Mouse (Mus musculus) urinary bladder, adult 2 months (tissue): Measurements from ENCODE around the gene Dnah2. TPM values are rescaled to one million over a fixed set of nuclear protein-coding genes. Genes with fewer than 3 reads are reported as not detected.

ENCODE experiments used
- DNase-seq: peaks from one replicate; pipeline ENCODE4 v3.0.0; 2022; ENCODE audit warnings: low spot score
- polyA plus RNA-seq: library from polyadenylated mRNA; depleted of rRNA; stranded (reverse); fragments of >200 nt; gene quantifications from 2 replicates; pipeline ENCODE4 v1.2.3, GENCODE M21; 2012

Dnah2 gene
- polyA plus RNA-seq, 1 experiment = 0.19 TPM

- DNase-seq = no peak
These were observed 77.4 kb downstream of the Dnah2 start for GRCm38 (mm10) chr11:69471491-69471890.

DNA sequence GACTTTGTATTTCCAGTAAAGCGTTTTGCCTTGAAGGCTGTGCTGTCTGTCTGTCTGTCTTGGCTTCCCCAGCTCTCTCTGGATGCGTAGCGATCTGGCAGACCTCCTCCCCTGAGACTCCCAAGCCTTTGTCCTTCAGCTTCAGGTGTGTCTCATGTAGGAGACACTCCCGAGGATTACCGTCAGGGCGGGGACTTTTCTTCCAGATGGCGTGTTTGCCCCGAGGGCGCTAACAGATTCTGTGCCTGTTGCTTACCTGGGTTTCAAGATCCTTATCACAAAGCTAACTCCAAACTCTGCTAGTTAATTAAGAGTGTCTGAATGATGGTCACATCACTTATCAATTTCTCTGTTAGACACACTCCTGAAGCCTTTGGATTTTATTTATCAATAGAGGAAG, 79.6 kb downstream of the Dnah2 start:
- DNase-seq = no peak

DNA sequence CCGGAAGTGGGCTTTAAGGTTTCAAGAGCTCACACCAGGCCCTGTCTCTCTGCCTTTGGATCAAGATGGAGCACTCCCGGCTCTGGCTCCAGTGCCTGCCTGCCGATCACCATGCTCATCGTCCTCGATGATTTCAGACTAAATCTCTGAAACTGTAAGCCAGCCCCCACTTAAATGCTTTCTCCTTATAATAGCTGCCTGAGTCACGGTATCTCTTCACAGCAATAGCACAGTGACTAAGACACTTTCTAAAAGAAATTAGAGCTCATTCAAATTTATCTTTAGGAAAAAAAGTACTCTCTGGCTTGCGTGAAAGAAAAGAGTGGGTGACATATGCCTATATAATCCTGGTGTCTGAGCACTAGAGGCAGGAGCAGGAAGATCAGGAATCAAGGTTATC, 84.9 kb downstream of the Dnah2 start:
- DNase-seq = no peak

GRCm38 (mm10) chr11:69461568-69461967, 87.3 kb downstream of the Dnah2 start:
- no peak for DNase-seq

DNA sequence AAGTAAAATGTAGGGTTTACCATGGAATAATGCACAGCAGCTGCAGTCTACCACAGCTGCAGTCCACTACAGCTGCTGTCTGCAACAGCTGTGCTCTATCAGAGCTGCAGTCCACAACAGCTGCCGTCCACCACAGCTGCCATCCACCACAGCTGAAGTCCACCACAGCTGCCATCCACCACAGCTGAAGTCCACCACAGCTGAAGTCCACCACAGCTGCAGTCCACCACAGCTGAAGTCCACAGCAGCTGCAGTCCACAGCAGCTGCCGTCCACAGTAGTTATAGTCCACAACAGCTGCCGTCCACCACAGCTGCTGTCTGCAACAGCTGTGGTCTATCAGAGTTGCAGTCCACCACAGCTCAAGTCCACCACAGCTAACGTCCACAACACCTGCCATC, 89.0 kb downstream of the Dnah2 start:
- no peak for DNase-seq

- no peak for DNase-seq
These were observed 91.8 kb downstream of the Dnah2 start for GRCm38 (mm10) chr11:69457006-69457579.

GRCm38 (mm10) chr11:69452114-69452867, 96.6 kb downstream of the Dnah2 start:
- no peak for DNase-seq

GRCm38 (mm10) chr11:69447299-69447698, 101.6 kb downstream of the Dnah2 start:
- DNase-seq = no peak

- DNase-seq = no peak
These were observed 105.6 kb downstream of the Dnah2 start for GRCm38 (mm10) chr11:69443328-69443727.

DNA sequence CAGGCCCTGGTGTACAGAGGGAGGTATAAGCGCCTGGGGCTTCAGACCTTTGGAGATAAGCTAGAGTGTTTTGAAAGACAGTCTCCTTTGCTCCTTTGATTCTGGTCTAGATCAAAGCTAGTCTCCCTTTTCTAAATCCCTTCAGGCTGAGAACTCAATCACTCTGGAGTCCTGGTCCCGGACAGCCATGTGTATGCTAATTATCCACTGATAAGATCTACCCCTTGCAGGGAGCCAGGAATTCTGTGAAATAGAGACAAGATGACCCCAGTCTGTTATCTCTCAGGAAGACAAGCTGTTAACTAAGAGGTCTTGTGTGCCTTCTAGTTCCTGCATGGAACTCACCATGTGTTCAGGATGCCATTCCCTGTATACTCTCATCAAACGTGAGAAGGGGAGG, 111.6 kb downstream of the Dnah2 start:
- DNase-seq = no peak

- DNase-seq = no peak
These were observed 115.7 kb downstream of the Dnah2 start for GRCm38 (mm10) chr11:69433189-69433588.

DNA sequence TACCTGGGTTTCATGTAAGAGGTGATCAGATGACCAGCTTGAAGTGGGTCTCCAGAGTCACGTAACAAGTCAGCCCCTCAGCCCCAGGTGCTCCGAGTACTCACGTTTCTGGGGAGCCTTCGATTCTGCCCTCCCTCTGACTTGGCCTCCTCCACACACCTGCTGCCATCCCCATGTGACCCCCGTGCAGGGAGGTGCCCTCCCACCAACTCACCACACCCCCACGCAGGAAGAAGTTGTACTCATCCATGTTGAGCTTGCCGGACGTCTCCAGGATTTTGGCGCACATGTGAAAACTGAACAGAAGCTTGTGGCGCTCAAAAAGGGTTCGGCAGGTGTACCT, 116.3 kb downstream of the Dnah2 start:
- DNase-seq = no peak

DNA sequence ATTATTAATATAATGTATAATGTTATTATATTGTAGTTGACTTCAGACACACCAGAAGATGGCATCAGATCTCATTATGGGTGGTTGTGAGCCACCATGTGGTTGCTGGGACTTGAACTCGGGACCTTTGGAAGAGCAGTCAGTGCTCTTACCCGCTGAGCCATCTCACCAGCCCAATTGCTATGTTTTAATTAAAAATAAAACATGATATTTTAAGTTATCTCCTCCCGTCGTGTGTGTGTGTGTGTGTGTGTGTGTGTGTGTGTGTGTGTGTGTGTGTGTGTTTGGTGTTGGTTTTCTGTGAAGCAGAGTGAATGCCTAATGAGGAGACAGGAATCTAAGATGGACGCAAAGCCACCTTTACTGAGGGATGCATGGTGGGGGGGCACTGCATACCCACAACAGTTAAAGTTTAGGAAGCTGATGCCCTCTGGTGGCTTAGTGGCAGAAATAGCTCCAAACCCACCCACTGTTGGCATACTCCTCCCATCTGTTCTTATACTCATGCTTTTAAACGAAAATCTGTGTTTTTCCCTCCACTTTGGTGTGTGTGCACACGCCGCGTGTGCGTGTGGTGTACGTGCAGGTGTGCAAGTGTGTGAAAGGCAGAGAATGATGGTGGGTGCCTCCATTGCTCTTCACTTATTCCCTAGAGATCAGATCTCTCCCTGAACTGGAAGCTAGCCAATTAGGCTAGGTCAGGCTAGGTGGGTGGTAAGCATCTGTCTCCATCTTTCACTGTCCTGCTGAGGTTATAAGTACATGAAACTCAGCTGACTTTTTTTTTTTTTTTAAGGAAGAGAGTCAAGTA, 116.9 kb downstream of the Dnah2 start:
- DNase-seq = no peak

DNA sequence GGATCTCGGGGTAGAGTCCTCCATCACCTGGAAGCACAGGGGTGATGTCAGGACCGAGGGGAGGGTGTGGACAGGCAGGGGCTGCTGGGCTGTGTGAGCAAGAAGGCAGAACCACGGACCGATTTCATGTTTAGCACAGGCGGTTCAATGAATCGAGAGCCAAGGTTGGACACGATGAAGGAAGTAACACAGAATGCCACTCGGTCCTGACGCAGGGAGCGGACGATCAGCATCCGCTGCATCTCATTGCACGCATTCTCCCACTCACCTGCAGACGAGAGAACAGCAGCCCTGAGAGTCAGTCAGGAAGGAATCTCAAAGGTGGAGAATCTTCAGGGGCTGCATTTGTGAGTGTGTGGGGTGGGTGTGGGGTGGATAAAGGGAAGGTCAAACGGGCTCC, 118.3 kb downstream of the Dnah2 start:
- DNase-seq = no peak

DNA sequence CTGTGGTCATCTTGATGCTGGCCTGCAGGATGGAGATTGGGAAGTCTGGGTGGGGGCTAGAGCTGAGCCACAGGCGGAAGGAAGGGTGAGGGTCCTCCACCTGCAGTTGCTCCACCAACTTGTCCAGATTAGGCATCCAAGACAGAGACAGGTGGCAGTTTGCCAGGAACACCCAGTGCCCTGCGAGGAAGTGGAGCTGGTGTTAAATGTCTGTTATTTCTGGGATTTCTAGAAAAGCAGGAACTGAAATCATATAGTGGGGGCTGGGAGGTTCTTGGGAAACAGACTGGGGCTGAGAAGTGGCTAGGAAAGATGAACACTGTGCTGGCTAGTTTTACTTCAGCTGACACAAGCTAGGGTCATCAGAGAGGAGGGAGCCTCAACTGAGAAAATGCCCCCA, 119.6 kb downstream of the Dnah2 start:
- no peak for DNase-seq

DNA sequence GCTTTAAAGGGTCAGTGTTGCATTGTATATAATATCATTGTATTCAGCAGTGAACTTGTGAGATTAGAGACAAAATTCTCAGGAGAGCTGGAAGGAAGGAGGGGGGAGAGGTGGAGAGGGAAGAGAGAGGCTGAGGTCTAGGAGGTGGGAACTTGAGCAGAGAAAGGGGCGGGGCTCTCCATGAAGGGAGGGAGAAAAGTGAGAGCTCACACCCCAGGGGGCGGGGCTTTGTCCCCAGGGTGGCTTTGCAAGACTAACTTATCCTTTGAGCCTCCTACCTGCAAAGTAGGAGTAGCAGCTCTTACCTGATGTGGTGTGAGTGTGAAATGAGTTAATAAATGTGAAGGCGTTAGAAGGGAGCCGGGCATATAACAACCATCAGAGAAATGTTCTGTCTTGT, 120.2 kb downstream of the Dnah2 start:
- no peak for DNase-seq

GRCm38 (mm10) chr11:69426246-69426645, 122.7 kb downstream of the Dnah2 start:
- DNase-seq = no peak

DNA sequence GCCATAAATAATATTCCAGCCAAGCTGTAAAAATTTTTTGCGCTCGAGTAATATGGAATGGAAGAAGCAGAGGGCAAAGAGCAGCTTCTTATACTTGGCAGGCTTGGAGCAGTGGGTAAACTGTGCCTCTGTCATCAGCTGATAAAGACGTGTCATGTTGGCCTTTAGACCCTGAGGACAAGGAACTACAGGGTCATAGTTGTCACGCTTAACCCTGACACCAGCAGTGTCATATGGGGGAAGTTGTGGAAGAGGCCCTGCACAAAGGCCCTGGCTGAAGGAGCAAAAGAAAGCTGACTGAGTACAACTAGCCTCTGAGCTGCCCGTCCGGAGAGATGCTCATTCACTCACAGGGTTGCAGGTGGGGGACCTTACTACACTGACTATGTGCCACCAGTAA, 125.0 kb downstream of the Dnah2 start:
- no peak for DNase-seq

GRCm38 (mm10) chr11:69422842-69423241, 126.1 kb downstream of the Dnah2 start:
- DNase-seq = no peak

- DNase-seq = no peak
These were observed 127.6 kb downstream of the Dnah2 start for GRCm38 (mm10) chr11:69421131-69421977.

GRCm38 (mm10) chr11:69420554-69421000, 128.3 kb downstream of the Dnah2 start:
- DNase-seq = no peak
